ENCODE assay signal across 8 mouse cellular contexts in genomic region chr9:7829531-7830528, GRCm38 (mm10). TPM values are rescaled to one million over a fixed set of nuclear protein-coding genes. Genes with fewer than 3 reads are reported as not detected.
DNase-seq lines count a peak whose midpoint lies in the region; ATAC-seq and TF ChIP-seq lines count a peak whose summit lies in the region.

No protein-coding gene starts in this region.

- peaks cover 52% of the 10 kb centered on the region for H3K79me2 ChIP-seq in MEL (ENCODE audit: control insufficient read depth, insufficient read depth, low read length, poor library complexity)

- DNase-seq in kidney, adult 2 months = no peak
- no peak for DNase-seq in kidney, postnatal 4 days
- DNase-seq in MEL (ENCODE audit: low read depth, low spot score) = peak; percentile 94
- DNase-seq in heart, embryonic 10.5 days (ENCODE audit: low spot score) = peak; percentile 82
- no peak for DNase-seq in liver, postnatal 0 days
- no peak for DNase-seq in gastrocnemius, postnatal 14 days
- DNase-seq in left cerebral cortex, postnatal 10 days (ENCODE audit: extremely low spot score in 1 of 2, low spot score in 2 of 2) = no peak
- no peak for DNase-seq in testis, postnatal 14 days (ENCODE audit: low spot score)

- peaks cover 16% of the 10 kb centered on the region for H3K4me1 ChIP-seq in kidney, adult 2 months (ENCODE audit: control insufficient read depth, insufficient read depth, low read length)
- H3K4me1 ChIP-seq in MEL (ENCODE audit: control insufficient read depth in 1 of 2, insufficient read depth in 2 of 2, low read length in 2 of 2) = peaks cover 27 to 28% of the 10 kb centered on the region in 2 experiments
- peaks cover 23% of the 10 kb centered on the region; the same call in 1 of the 2 replicates for H3K4me1 ChIP-seq in heart, embryonic 10.5 days
- H3K4me1 ChIP-seq in liver, postnatal 0 days (ENCODE audit: insufficient read depth) = peaks cover 28% of the 10 kb centered on the region

- H3K9ac ChIP-seq in MEL (ENCODE audit: control insufficient read depth, low read depth, low read length, poor library complexity, severe bottlenecking) = peak overlapping the region; percentile 7
- peak overlapping the region; percentile 39; the same call in 1 of the 2 replicates for H3K9ac ChIP-seq in liver, postnatal 0 days (replicated peaks)

- peak; percentile 76 to 85 for TF ChIP-seq EP300 in MEL (IDR thresholded peaks at IDR 0.05; ENCODE audit: low read depth in 1 of 2, low read length in 2 of 2)
- no peak for TF ChIP-seq EP300 in liver, postnatal 0 days (IDR thresholded peaks at IDR 0.05; ENCODE audit: low read depth)

- H3K9me3 ChIP-seq in MEL (replicated peaks; ENCODE audit: insufficient read depth, low read length) = no peaks in the 10 kb centered on the region
- H3K9me3 ChIP-seq in heart, embryonic 10.5 days = no peaks in the 10 kb centered on the region
- H3K9me3 ChIP-seq in liver, postnatal 0 days (ENCODE audit: low read length) = no peaks in the 10 kb centered on the region

- WGBS in kidney, adult 2 months = 75% methylated on average over 9 of the region's 9 CpGs
- 42% methylated on average over 9 of the region's 9 CpGs for WGBS in heart, embryonic 10.5 days
- 49% methylated on average over 8 of the region's 9 CpGs for WGBS in liver, postnatal 0 days (ENCODE audit: insufficient replicate concordance)

- H3K27me3 ChIP-seq in kidney, adult 2 months (replicated peaks; ENCODE audit: control insufficient read depth, insufficient read depth, low read length) = no peaks in the 10 kb centered on the region
- H3K27me3 ChIP-seq in MEL (ENCODE audit: control insufficient read depth in 1 of 2, insufficient read depth in 2 of 2, low read length in 2 of 2) = no peaks in the 10 kb centered on the region
- H3K27me3 ChIP-seq in heart, embryonic 10.5 days (ENCODE audit: insufficient read depth, poor library complexity, severe bottlenecking) = no peaks in the 10 kb centered on the region
- no peaks in the 10 kb centered on the region for H3K27me3 ChIP-seq in liver, postnatal 0 days (ENCODE audit: insufficient read depth, low read length)

- no peak for TF ChIP-seq RAD21 in MEL (IDR thresholded peaks at IDR 0.05; ENCODE audit: low read depth, low read length)

- peak overlapping the region; percentile 62 for H3K4me2 ChIP-seq in liver, postnatal 0 days (ENCODE audit: low read depth, low read length)

- no peak for TF ChIP-seq POLR2A in kidney, adult 2 months (IDR thresholded peaks at IDR 0.05; ENCODE audit: low read depth, low read length)
- TF ChIP-seq POLR2A in MEL (IDR thresholded peaks at IDR 0.05; ENCODE audit: control insufficient read depth in 1 of 2, insufficient read depth in 1 of 2, low read depth in 1 of 2, low read length in 2 of 2, poor library complexity in 1 of 2) = peak; percentile 48 to 53; a peak in 1 of 4 replicates

- no peak overlapping the region for H3K4me3 ChIP-seq in kidney, adult 2 months (ENCODE audit: insufficient read depth, low read depth, low read length)
- peak overlapping the region; percentile 18 to 56 for H3K4me3 ChIP-seq in MEL (ENCODE audit: control insufficient read depth in 1 of 2, insufficient read depth in 1 of 2, low read depth in 2 of 2, low read length in 2 of 2)
- H3K4me3 ChIP-seq in heart, embryonic 10.5 days = peak overlapping the region; percentile 13; the same call in 1 of the 2 replicates
- H3K4me3 ChIP-seq in liver, postnatal 0 days (ENCODE audit: low read depth, low read length) = peak overlapping the region; percentile 11; the same call in 1 of the 2 replicates

- peaks cover 1% of the 10 kb centered on the region for H3K36me3 ChIP-seq in kidney, adult 2 months (ENCODE audit: control insufficient read depth, insufficient read depth, low read length)
- H3K36me3 ChIP-seq in MEL (ENCODE audit: control insufficient read depth in 1 of 2, insufficient read depth in 2 of 2, low read length in 2 of 2) = peaks cover 4 to 55% of the 10 kb centered on the region in 2 experiments; a peak in 3 of 4 replicates
- H3K36me3 ChIP-seq in heart, embryonic 10.5 days = peaks cover 25% of the 10 kb centered on the region
- H3K36me3 ChIP-seq in liver, postnatal 0 days (replicated peaks; ENCODE audit: insufficient read depth, low read length) = peaks cover 15% of the 10 kb centered on the region

- peak; percentile 93 for ATAC-seq in liver, postnatal 0 days

- TF ChIP-seq CTCF in kidney, adult 2 months (conservative IDR thresholded peaks at IDR 0.05; ENCODE audit: insufficient read depth, insufficient read length, low read depth, low read length) = no peak
- no peak for TF ChIP-seq CTCF in MEL (IDR thresholded peaks at IDR 0.05 in 2 of 3, conservative IDR thresholded peaks at IDR 0.05 in 1 of 3; ENCODE audit: control insufficient read depth in 1 of 3, insufficient read depth in 1 of 3, low read depth in 2 of 3, low read length in 3 of 3, poor library complexity in 1 of 3, severe bottlenecking in 1 of 3)
- TF ChIP-seq CTCF in liver, postnatal 0 days (IDR thresholded peaks at IDR 0.05; ENCODE audit: low read depth) = no peak

- peak overlapping the region; percentile 19; the same call in 1 of the 2 replicates for H3K27ac ChIP-seq in kidney, adult 2 months (ENCODE audit: insufficient read depth, low read depth, low read length)
- peak overlapping the region; percentile 29 for H3K27ac ChIP-seq in MEL (ENCODE audit: control insufficient read depth, low read depth, low read length)
- peak overlapping the region; percentile 62; the same call in 1 of the 2 replicates for H3K27ac ChIP-seq in heart, embryonic 10.5 days
- H3K27ac ChIP-seq in liver, postnatal 0 days (ENCODE audit: low read depth) = peak overlapping the region; percentile 57

- intact Hi-C loops in gastrocnemius, postnatal 14 days (cut with DNase I; ENCODE audit: low total_unique reads) = no loop called here
- intact Hi-C loops in left cerebral cortex, postnatal 10 days (cut with DNase I) = loop anchor here (10.0 kb wide), 1 partner anchor 115 kb away; no protein-coding TSS in a partner anchor

TF ChIP-seq in MEL, 35 proteins besides CTCF, POLR2A, EP300 and RAD21 (continues in another document):
- 0 out of 2 replicates have a peak, but pooled peaks have one; percentile 34 for TF ChIP-seq USF1 (IDR thresholded peaks at IDR 0.05; ENCODE audit: low read depth, low read length)
- peak; percentile 80; the same call in 1 of the 2 replicates for TF ChIP-seq MYC (IDR thresholded peaks at IDR 0.05; ENCODE audit: low read depth, low read length)
- peak; percentile 56; the same call in 1 of the 2 replicates for TF ChIP-seq BHLHE40 (IDR thresholded peaks at IDR 0.05; ENCODE audit: borderline replicate concordance, low read depth, low read length)
- 0 out of 2 replicates have a peak, but pooled peaks have one; percentile 47 for TF ChIP-seq MAFK (IDR thresholded peaks at IDR 0.05; ENCODE audit: borderline replicate concordance, low read depth, low read length)
- peak; percentile 33 for TF ChIP-seq SMC3 (IDR thresholded peaks at IDR 0.05; ENCODE audit: low read depth, low read length)
- TF ChIP-seq UBTF (IDR thresholded peaks at IDR 0.05; ENCODE audit: borderline replicate concordance, insufficient read depth, low read depth, low read length) = no peak
- TF ChIP-seq POLR2AphosphoS5 (IDR thresholded peaks at IDR 0.05; ENCODE audit: borderline replicate concordance, low read depth, low read length) = no peak
- 0 out of 2 replicates have a peak, but pooled peaks have one; percentile 41 for TF ChIP-seq E2F4 (IDR thresholded peaks at IDR 0.05; ENCODE audit: borderline replicate concordance, low read depth, low read length)
- TF ChIP-seq POLR2AphosphoS2 (IDR thresholded peaks at IDR 0.05; ENCODE audit: low read length) = no peak
- TF ChIP-seq ETS1 (IDR thresholded peaks at IDR 0.05; ENCODE audit: low read depth, low read length) = peak; percentile 94
- TF ChIP-seq NRF1 (IDR thresholded peaks at IDR 0.05; ENCODE audit: insufficient read depth, low read depth, low read length, poor library complexity, severe bottlenecking) = peak; percentile 18; the same call in 1 of the 2 replicates
- TF ChIP-seq ELF1 (IDR thresholded peaks at IDR 0.05; ENCODE audit: low read depth, low read length) = 0 out of 2 replicates have a peak, but pooled peaks have one; percentile 32
- 0 out of 2 replicates have a peak, but pooled peaks have one; percentile 33 for TF ChIP-seq NELFE (IDR thresholded peaks at IDR 0.05; ENCODE audit: low read depth, low read length)
- TF ChIP-seq CHD1 (IDR thresholded peaks at IDR 0.05; ENCODE audit: low read depth, low read length) = peak; percentile 88; the same call in 1 of the 2 replicates
- peak; percentile 75 for TF ChIP-seq TAL1 (IDR thresholded peaks at IDR 0.05; ENCODE audit: low read length)
- 0 out of 2 replicates have a peak, but pooled peaks have one; percentile 28 for TF ChIP-seq TBP (IDR thresholded peaks at IDR 0.05; ENCODE audit: low read depth, low read length)
- no peak for TF ChIP-seq USF2 (IDR thresholded peaks at IDR 0.05; ENCODE audit: borderline replicate concordance in 1 of 2, insufficient read depth in 1 of 2, low read depth in 1 of 2, low read length in 2 of 2)
- TF ChIP-seq ZMIZ1 (IDR thresholded peaks at IDR 0.05; ENCODE audit: low read depth, low read length) = 0 out of 2 replicates have a peak, but pooled peaks have one; percentile 55
- peak; percentile 47; the same call in 1 of the 2 replicates for TF ChIP-seq MEF2A (IDR thresholded peaks at IDR 0.05; ENCODE audit: extremely low read depth, insufficient replicate concordance, low read depth, low read length, poor library complexity, severe bottlenecking)

RNA-seq across cellular contexts. Expression of gene Birc2, which starts 7.0 kb away (rescaled TPM):
- 12.2 and 12.7 TPM in 2 replicates for polyA plus RNA-seq in kidney, adult 2 months (2012; rRNA removed)
- total RNA-seq in MEL (2012; rRNA removed) = 29.6 TPM in 2 replicates
- 10 to 100 TPM in 1 of 2 experiments, not detected in 1; 33.0 TPM for polyA plus RNA-seq in MEL (2012; ENCODE audit: insufficient read depth in 1 of 2, insufficient read length in 2 of 2, low read depth in 1 of 2, low replicate concordance in 2 of 2, missing spikeins in 1 of 2)
- 23.6 and 24.2 TPM in 2 replicates for polyA plus RNA-seq in heart, embryonic 10.5 days (2016; fragmentation: Nextera tagmentation; extraction: Ambion mirVana)
- polyA plus RNA-seq in liver, postnatal 0 days (2015; fragmentation: Nextera tagmentation; extraction: Ambion mirVana) = 11.8 and 13.8 TPM in 2 replicates
- total RNA-seq in gastrocnemius, postnatal 14 days (2021) = 10 to 100 TPM; 15.2 to 17.6 TPM
- total RNA-seq in left cerebral cortex, postnatal 10 days (2021) = 10 to 100 TPM; 28.4 to 28.6 TPM

RNA-seq across cellular contexts. Expression of gene Birc3, which starts 43.2 kb away (rescaled TPM):
- polyA plus RNA-seq in kidney, adult 2 months (2012; rRNA removed) = 6.5 and 9.2 TPM in 2 replicates
- total RNA-seq in MEL (2012; rRNA removed) = 11.6 and 15.9 TPM in 2 replicates
- polyA plus RNA-seq in MEL (2012; ENCODE audit: insufficient read depth in 1 of 2, insufficient read length in 2 of 2, low read depth in 1 of 2, low replicate concordance in 2 of 2, missing spikeins in 1 of 2) = 10 to 100 TPM in 1 of 2 experiments, not detected in 1; 26.5 TPM
- polyA plus RNA-seq in heart, embryonic 10.5 days (2016; fragmentation: Nextera tagmentation; extraction: Ambion mirVana) = 4.9 and 5.2 TPM in 2 replicates
- polyA plus RNA-seq in liver, postnatal 0 days (2015; fragmentation: Nextera tagmentation; extraction: Ambion mirVana) = 7.2 and 7.8 TPM in 2 replicates
- total RNA-seq in gastrocnemius, postnatal 14 days (2021) = 1 to 10 TPM; 6.1 to 8.5 TPM
- 1 to 10 TPM; 2.2 to 2.4 TPM for total RNA-seq in left cerebral cortex, postnatal 10 days (2021)

Comparison
In these comparisons a context has a peak if more than half of its experiments do, and no peak if none do; other contexts are left out.
1. DNase-seq: peak in MEL (single experiment) and heart, embryonic 10.5 days (single experiment); none in kidney, adult 2 months (single experiment), kidney, postnatal 4 days (0 of 2), liver, postnatal 0 days (single experiment), gastrocnemius, postnatal 14 days (single experiment), left cerebral cortex, postnatal 10 days (0 of 2) and testis, postnatal 14 days (single experiment).
2. Peak in every context shown above with its lines, with median percentiles within 50 percentile points of each other: H3K27ac ChIP-seq.